Mouse (Mus musculus) cerebellum, postnatal 4 days (tissue): ENCODE data around the gene Hist1h2bh.

Experiments
- DNase-seq, 2 experiments: peaks; one replicate each; pipeline ENCODE4 v3.0.0; 2022; ENCODE audit warnings: low spot score in 2 of 2, mixed read lengths in 1 of 2

The Hist1h2bh gene

DNA sequence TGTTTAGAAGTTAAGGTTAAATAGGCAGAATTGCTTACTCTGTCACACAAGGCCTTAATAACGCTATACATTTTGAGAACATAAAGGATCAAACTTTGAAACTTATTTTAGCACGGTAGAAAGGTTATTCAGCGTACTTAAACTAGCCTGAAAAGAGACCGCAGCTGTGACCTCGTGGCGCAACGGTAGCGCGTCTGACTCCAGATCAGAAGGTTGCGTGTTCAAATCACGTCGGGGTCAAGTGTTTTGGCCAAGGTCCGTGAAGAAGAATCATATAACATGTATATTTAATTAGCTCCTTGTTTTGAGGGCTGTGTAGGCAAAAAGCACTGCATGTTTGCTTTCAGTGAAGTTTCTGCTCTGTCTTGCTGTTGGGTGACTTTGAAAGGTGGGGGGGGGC lies 36.8 kb downstream of the Hist1h2bh start:
- peak in 1 of 2 experiments; percentile 45 for DNase-seq

GRCm38 (mm10) chr13:23505662-23506345 lies 37.4 kb downstream of the Hist1h2bh start:
- DNase-seq = no peak

GRCm38 (mm10) chr13:23503797-23504196 lies 39.4 kb downstream of the Hist1h2bh start:
- DNase-seq = peak in 1 of 2 experiments; percentile 63

DNA sequence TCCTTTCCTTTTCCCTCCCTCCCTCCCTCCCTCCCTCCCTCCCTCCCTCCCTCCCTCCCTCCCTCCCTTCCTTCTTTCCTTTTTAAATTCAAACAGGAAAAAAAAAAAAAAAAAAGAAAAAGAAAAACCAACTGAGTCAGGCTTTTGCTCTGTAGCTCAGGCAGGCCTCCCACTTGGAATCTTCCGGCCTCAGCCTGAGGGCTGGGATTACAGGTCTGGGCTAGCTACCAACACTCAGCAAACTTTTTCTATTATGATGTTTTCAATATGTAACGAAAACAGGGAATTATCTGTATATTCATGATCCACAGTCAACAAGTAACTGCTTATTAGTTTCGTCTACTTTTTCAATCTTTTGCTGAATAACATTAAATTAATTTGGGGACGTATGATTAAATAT lies 40.3 kb downstream of the Hist1h2bh start:
- DNase-seq = no peak

- no peak for DNase-seq
Measured at GRCm38 (mm10) chr13:23502031-23502567, 41.1 kb downstream of the Hist1h2bh start.

GRCm38 (mm10) chr13:23501511-23501910 lies 41.7 kb downstream of the Hist1h2bh start:
- no peak for DNase-seq

DNA sequence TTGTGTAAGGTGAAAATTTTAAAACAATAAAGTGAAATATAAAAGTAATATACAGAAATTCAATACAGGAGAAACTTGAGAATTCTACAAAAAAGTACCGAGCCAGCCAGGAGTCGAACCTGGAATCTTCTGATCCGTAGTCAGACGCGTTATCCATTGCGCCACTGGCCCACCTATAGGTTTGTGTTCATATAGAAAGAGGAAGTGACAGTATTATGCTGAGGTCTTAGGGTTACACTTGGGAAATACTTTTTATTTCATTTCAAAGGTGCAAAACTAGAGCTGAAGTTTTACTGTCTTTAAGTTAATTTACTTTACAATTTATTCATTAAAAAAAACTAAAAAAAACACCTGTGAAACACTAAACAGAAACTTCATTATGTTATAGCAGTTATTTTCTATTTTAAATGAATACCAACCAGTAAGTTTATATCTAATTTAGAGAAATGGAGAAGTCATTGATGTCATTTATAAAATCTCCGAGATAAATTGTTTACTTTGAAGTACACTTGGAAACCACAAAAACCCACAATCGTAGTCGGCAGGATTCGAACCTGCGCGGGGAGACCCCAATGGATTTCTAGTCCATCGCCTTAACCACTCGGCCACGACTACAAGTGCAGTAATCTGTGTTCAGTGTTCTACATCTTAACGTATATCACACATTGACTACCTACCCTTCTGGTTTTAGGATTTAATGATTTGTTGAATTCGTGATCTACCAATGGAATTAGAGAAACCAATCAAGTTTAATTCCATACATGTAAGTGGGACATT lies 42.6 kb downstream of the Hist1h2bh start:
- peak in 1 of 2 experiments; percentile 52 for DNase-seq

GRCm38 (mm10) chr13:23499943-23500342 lies 43.2 kb downstream of the Hist1h2bh start:
- DNase-seq = no peak

GRCm38 (mm10) chr13:23498653-23499052 lies 44.5 kb downstream of the Hist1h2bh start:
- no peak for DNase-seq

GRCm38 (mm10) chr13:23497656-23498321 lies 45.4 kb downstream of the Hist1h2bh start:
- peak in 1 of 2 experiments; percentile 31 for DNase-seq

GRCm38 (mm10) chr13:23495526-23495925 lies 47.7 kb downstream of the Hist1h2bh start:
- no peak for DNase-seq

DNA sequence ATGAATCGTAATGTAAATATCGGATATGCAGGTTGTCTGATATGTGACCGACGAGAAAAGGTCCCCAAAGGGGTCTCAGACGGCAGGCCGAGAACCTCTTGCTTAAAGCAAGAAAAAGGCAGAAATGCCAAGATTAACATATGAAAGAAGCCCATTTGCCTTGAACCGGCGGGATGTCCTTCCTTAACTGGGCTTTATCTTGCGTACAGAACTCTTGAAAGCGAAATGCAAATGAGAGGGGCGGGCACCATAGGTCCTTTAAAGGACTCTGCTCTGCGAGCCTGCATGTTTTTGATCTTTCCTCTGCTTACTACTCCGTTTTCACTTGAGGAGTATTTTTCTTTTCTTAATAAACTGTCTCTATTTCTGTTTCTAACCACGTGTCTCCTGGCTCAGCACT lies 51.2 kb downstream of the Hist1h2bh start:
- DNase-seq = no peak
